Mouse (Mus musculus) CH12.LX (cell line): ENCODE measurements at regions not wholly inside any gene's neighbourhood (a gene's known extent, or its start where the extent isn't known, plus 50 kb on each side); places are given as distances from the start of the nearest gene placed in this dataset.

Experiments used
- CTCF ChIP-seq, 2 experiments: IDR thresholded peaks in 1 of 2; conservative IDR thresholded peaks in 1 of 2; 2 replicates each; pipeline ENCODE4 v1.5.1; 2011 to 2012; ENCODE audit warnings: low read depth in 2 of 2, low read length in 2 of 2, improper control_type of control experiment in 1 of 2, inconsistent platforms in 1 of 2, mild to moderate bottlenecking in 1 of 2, moderate library complexity in 1 of 2
- EP300 ChIP-seq: IDR thresholded peaks from 2 replicates; pipeline ENCODE4 v1.6.1; 2011; ENCODE audit warnings: low read length, improper control_type of control experiment
- HCFC1 ChIP-seq: IDR thresholded peaks from 2 replicates; pipeline ENCODE4 v1.6.1; 2012; ENCODE audit warnings: low read depth, mild to moderate bottlenecking, inconsistent platforms, low read length, improper control_type of control experiment
- MYC ChIP-seq: IDR thresholded peaks from 2 replicates; pipeline ENCODE4 v1.6.1; 2011; ENCODE audit warnings: low read depth, mild to moderate bottlenecking, improper control_type of control experiment, low read length
- NELFE ChIP-seq: IDR thresholded peaks from 2 replicates; pipeline ENCODE4 v1.6.1; 2011; ENCODE audit warnings: low read depth, low read length, improper control_type of control experiment
- POLR2AphosphoS2 ChIP-seq: IDR thresholded peaks from 2 replicates; pipeline ENCODE4 v1.6.1; 2011; ENCODE audit warnings: low read depth, low read length, improper control_type of control experiment
- RAD21 ChIP-seq: IDR thresholded peaks from 2 replicates; pipeline ENCODE4 v1.6.1; 2011; ENCODE audit warnings: low read depth, mild to moderate bottlenecking, low read length, improper control_type of control experiment, moderate library complexity
- ZMIZ1 ChIP-seq: IDR thresholded peaks from 2 replicates; pipeline ENCODE4 v1.6.1; 2012; ENCODE audit warnings: low read depth, mild to moderate bottlenecking, inconsistent platforms, low read length, improper control_type of control experiment
- ZNF384 ChIP-seq: IDR thresholded peaks from 2 replicates; pipeline ENCODE4 v1.6.1; 2012; ENCODE audit warnings: low read depth, low read length, improper control_type of control experiment, inconsistent platforms

GRCm38 (mm10) chr10:17666089-17666488, 56.9 kb upstream of the Cited2 start:
- TF ChIP-seq HCFC1 (no peak), POLR2AphosphoS2 (no peak), MYC (no peak), NELFE (no peak), CTCF (conservative IDR thresholded peaks at IDR 0.05 in 1 of 2, IDR thresholded peaks at IDR 0.05 in 1 of 2; ENCODE audit: low read depth in 2 of 2, low read length in 2 of 2) (no peak), ZMIZ1 (no peak), ZNF384 (no peak), EP300 (no peak), RAD21 (no peak)
